Mouse (Mus musculus) embryonic fibroblast, embryonic 13.5 days (primary cell): Measurements from ENCODE around the gene Ubc. TPM values are rescaled to one million over a fixed set of nuclear protein-coding genes. Genes with fewer than 3 reads are reported as not detected.

Experiments
- H3K27ac ChIP-seq: 2 replicates; pipeline ENCODE4 v1.5.1; 2012; ENCODE audit warnings: low read length, control low read depth, inconsistent platforms; ENCODE audit not compliant: insufficient read depth
- H3K4me1 ChIP-seq: 2 replicates; pipeline ENCODE4 v1.6.1; 2011; ENCODE audit warnings: low read length; ENCODE audit not compliant: control insufficient read depth, insufficient read depth
- H3K4me3 ChIP-seq: 2 replicates; pipeline ENCODE4 v1.5.1; 2011; ENCODE audit warnings: mild to moderate bottlenecking, control low read depth, low read length; ENCODE audit not compliant: insufficient read depth
- CTCF ChIP-seq: IDR thresholded peaks from 2 replicates; pipeline ENCODE4 v1.5.1; 2011; ENCODE audit warnings: mild to moderate bottlenecking, control low read depth, low read length, moderate library complexity, borderline replicate concordance; ENCODE audit not compliant: insufficient read depth
- POLR2A ChIP-seq: IDR thresholded peaks from 2 replicates; pipeline ENCODE4 v1.6.1; 2011; ENCODE audit warnings: low read depth, mild to moderate bottlenecking, control low read depth, low read length, moderate library complexity
- polyA plus RNA-seq: library from polyadenylated mRNA; stranded (reverse); fragments of >200 nt; gene quantifications from 2 replicates; pipeline ENCODE4 v1.2.4, GENCODE M21; 2011; ENCODE audit warnings: low read depth; ENCODE audit not compliant: missing spikeins, insufficient read length

The Ubc gene
- polyA plus RNA-seq, 1 experiment: 543 TPM

DNA sequence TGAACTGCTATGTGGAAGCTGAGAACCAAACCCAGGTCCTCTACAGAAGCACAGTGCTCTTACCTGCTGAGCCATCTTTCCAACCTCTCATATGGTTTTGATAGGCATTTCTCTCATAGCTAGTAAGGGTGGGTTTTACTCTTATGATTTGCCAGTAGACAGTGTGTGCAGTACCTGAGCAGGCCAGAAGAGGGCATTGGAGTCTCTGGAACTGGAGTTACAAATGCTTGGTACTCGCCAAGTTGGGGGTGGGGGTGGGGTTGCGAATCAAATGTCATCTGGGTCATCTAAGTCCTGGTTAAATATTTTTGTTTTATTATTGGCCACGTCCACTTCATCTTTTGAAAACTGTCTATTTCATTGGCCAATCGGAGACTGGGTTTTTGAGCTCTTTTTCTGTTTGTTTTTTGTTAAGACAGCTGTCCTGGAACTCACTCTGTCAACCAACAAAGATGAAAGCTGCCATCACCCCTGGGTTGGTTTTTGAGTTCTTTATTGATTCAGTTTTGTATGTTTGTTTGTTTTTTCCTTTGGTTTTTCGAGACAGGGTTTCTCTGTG is 22.0 kb upstream of the Ubc start:
- H3K27ac ChIP-seq: no peak overlapping the region
- no peak overlapping the region for H3K4me3 ChIP-seq
- H3K4me1 ChIP-seq: peaks cover 5% of the 10 kb centered on the region; the same call in 1 of the 2 replicates
- TF ChIP-seq POLR2A (no peak), CTCF (no peak; the same call in 1 of the 2 replicates)

DNA sequence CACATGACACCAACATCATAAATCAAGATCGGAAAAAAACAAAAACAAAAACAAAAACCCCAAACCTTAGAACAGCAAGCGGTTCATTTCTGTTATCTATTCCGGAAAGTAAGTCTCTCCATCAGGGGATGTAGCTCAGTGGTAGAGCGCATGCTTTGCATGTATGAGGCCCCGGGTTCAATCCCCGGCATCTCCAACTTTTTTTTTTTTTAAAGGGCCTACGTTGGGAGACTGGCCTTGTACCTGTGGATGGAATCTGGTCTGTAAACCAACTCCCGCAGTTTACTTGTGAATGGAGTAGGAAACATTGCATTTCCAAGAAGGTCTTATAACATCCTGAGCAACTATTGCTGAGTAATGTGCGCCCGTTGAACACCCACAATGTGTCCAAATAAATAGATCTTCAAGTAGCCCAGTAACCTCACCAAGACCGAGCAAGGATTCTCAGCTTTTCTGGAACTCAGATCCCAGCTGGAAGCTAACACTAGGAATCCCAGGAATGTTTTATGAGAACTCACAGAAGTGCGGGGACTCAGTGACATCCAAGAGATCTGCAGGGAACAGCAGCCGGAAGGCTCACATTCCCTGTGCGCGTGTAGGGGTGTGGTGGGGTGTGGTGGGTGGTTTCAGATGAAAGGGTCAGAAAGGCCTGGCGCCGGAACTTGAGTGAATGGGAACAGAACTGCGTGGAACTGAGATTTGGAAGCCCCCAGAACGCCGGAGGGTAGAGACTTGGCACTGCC is 19.5 kb upstream of the Ubc start:
- H3K4me1 ChIP-seq: peaks cover 6% of the 10 kb centered on the region; the same call in 1 of the 2 replicates
- peak overlapping the region; percentile 87 for H3K27ac ChIP-seq
- TF ChIP-seq POLR2A: no peak
- no peak for TF ChIP-seq CTCF
- peak overlapping the region; percentile 45 for H3K4me3 ChIP-seq

- TF ChIP-seq CTCF (no peak), POLR2A (no peak)
- H3K27ac ChIP-seq: peak overlapping the region; percentile 87
- H3K4me1 ChIP-seq: peaks cover 6% of the 10 kb centered on the region; the same call in 1 of the 2 replicates
- H3K4me3 ChIP-seq: peak overlapping the region; percentile 45
Observed at GRCm38 (mm10) chr5:125408842-125409241, 18.8 kb upstream of the Ubc start.

DNA sequence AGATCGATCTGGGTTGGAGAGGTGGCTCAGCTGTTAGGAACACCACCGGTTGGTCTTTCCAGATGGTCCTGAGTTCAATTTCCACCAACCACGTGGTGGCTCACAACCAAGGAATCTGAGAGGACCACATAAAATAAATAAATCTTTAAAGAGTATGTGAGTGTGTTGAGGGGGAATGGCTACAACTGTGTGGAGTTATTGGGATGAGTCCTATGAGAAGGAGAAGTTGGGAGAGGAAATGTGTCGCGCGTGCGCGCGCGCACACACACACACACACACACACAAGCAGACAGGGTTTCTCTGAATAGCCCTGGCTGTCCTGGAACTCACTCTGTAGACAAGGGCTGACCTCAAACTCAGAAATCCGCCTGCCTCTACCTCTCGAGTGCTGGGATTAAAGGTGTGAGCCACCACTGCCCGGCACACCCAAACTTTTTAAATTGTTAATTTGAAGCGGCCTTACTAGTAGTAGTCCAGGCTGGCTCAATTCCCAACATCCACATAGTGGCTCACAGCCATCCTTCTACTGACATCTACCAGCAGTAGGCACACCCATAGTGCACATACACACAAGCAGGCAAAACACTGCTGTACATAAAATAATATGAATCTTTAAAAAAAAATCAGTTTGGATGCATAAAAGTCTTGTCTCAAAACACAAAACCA is 18.0 kb upstream of the Ubc start:
- TF ChIP-seq CTCF (no peak), POLR2A (no peak)
- Histone ChIP-seq H3K4me3 (no peak overlapping the region), H3K27ac (0 out of 2 replicates have a peak overlapping the region, but pooled peaks have one; percentile 6), H3K4me1 (peaks cover 6% of the 10 kb centered on the region; the same call in 1 of the 2 replicates)

- Histone ChIP-seq H3K4me1 (peaks cover 6% of the 10 kb centered on the region; the same call in 1 of the 2 replicates), H3K27ac (no peak overlapping the region), H3K4me3 (no peak overlapping the region)
- no peak for TF ChIP-seq POLR2A
- TF ChIP-seq CTCF: no peak
Observed at GRCm38 (mm10) chr5:125407020-125407830, 17.2 kb upstream of the Ubc start.

GRCm38 (mm10) chr5:125406322-125407016 is 16.5 kb upstream of the Ubc start:
- peak overlapping the region; percentile 79 for H3K27ac ChIP-seq
- peak overlapping the region; percentile 30 for H3K4me3 ChIP-seq
- TF ChIP-seq CTCF (no peak), POLR2A (peak; percentile 36; the same call in 1 of the 2 replicates)
- peaks cover 6% of the 10 kb centered on the region; the same call in 1 of the 2 replicates for H3K4me1 ChIP-seq

DNA sequence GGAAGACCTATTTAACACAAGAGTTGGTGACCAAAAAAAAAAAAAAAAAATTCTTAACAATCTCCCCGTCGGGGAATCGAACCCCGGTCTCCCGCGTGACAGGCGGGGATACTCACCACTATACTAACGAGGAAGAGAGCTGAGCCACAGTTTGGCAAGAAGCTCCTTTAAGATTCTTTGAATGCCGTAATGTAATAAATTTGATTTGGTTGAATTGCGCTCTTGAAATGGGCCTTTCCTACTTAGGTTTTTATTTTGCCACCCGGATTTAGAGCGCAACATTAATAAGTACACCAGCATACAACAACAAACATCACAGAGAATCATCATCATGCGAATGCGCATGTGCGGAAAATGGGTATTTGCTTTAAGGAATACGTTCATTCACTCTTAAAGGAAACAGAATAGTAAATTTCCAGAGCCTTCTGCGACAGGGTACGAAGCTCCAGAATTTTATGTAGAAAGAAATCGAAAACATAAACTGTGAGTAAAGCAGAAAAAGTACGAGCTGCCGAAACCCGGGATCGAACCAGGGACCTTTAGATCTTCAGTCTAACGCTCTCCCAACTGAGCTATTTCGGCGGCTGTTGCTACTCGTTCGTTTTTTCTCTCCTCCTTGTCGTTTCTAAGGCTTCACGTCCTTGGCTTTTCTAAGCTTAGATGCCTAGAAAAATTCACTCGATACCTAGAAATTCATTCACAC is 15.7 kb upstream of the Ubc start:
- Histone ChIP-seq H3K27ac (peak overlapping the region; percentile 91), H3K4me1 (peaks cover 6% of the 10 kb centered on the region; the same call in 1 of the 2 replicates), H3K4me3 (peak overlapping the region; percentile 53)
- TF ChIP-seq CTCF (no peak), POLR2A (no peak)

- Histone ChIP-seq H3K4me1 (peaks cover 4% of the 10 kb centered on the region; the same call in 1 of the 2 replicates), H3K4me3 (peak overlapping the region; percentile 53), H3K27ac (peak overlapping the region; percentile 86)
- TF ChIP-seq CTCF (no peak), POLR2A (peak; percentile 41; the same call in 1 of the 2 replicates)
Observed at GRCm38 (mm10) chr5:125404903-125405545, 15.0 kb upstream of the Ubc start.
